Comparison of ENCODE assay signal across 20 mouse cellular contexts in genomic region chr8:77355344-77355743, GRCm38 (mm10).
"Had no signal": no experiment of that assay in that cellular context is flagged by ENCODE, and none has a peak within 500 bp of the region (broad histone marks: within the 10 kb centered on the region; RNA-seq: fewer than 3 reads in every experiment).

No protein-coding gene starts in this region.

- H3K9me3 ChIP-seq: limb, embryonic 13.5 days; liver, embryonic 12.5 days; liver, embryonic 15.5 days; lung, embryonic 15.5 days; megakaryocyte, embryonic 14.5 days had no signal

- H3K36me3 ChIP-seq: liver, embryonic 15.5 days had no signal

- H3K27ac ChIP-seq: kidney, postnatal 0 days; liver, embryonic 12.5 days; liver, embryonic 15.5 days; lung, embryonic 15.5 days; stomach, postnatal 0 days had no signal

- H3K4me2 ChIP-seq: limb, embryonic 13.5 days; liver, embryonic 12.5 days; liver, embryonic 15.5 days; lung, embryonic 15.5 days; midbrain, embryonic 11.5 days had no signal

- ATAC-seq: liver, embryonic 12.5 days; midbrain, embryonic 16.5 days had no signal

- DNase-seq: kidney, adult 2 months; kidney, postnatal 25 days; liver; lung, adult 18-20 months; lung, postnatal 10 days; lung, postnatal 36 days; right cerebral cortex, postnatal 14 days; right cerebral cortex, postnatal 4 days; thymus, adult 2 months; thymus, postnatal 14 days; thymus, postnatal 4 days had no signal

- H3K9ac ChIP-seq: liver, embryonic 12.5 days; liver, embryonic 15.5 days; lung, embryonic 15.5 days had no signal

- H3K4me3 ChIP-seq: limb, embryonic 13.5 days; liver, embryonic 12.5 days; liver, embryonic 15.5 days; lung, embryonic 15.5 days; megakaryocyte, embryonic 14.5 days had no signal

- H3K4me1 ChIP-seq: liver, embryonic 12.5 days; liver, embryonic 15.5 days; lung, embryonic 15.5 days had no signal

- H3K27me3 ChIP-seq: limb, embryonic 13.5 days; liver, embryonic 12.5 days; liver, embryonic 15.5 days; lung, embryonic 15.5 days; megakaryocyte, embryonic 14.5 days had no signal
